Mouse (Mus musculus) adipose tissue, adult 10 weeks (tissue): ENCODE measurements around the gene Colgalt2. TPM values are rescaled to one million over a fixed set of nuclear protein-coding genes. Genes with fewer than 3 reads are reported as not detected.

Experiments used
- polyA plus RNA-seq: library from polyadenylated mRNA; stranded (reverse); fragments of 350-450 nt; fragmentation: Illumina TruSeq; extraction: RNeasy Lipid Tissue Mini Kit (QIAGEN cat#74804); gene quantifications from one replicate; pipeline ENCODE4 v1.2.3, GENCODE M21; 2014; ENCODE audit warnings: low read depth, low replicate concordance

Colgalt2 gene
- polyA plus RNA-seq: 1.2 TPM

DNA sequence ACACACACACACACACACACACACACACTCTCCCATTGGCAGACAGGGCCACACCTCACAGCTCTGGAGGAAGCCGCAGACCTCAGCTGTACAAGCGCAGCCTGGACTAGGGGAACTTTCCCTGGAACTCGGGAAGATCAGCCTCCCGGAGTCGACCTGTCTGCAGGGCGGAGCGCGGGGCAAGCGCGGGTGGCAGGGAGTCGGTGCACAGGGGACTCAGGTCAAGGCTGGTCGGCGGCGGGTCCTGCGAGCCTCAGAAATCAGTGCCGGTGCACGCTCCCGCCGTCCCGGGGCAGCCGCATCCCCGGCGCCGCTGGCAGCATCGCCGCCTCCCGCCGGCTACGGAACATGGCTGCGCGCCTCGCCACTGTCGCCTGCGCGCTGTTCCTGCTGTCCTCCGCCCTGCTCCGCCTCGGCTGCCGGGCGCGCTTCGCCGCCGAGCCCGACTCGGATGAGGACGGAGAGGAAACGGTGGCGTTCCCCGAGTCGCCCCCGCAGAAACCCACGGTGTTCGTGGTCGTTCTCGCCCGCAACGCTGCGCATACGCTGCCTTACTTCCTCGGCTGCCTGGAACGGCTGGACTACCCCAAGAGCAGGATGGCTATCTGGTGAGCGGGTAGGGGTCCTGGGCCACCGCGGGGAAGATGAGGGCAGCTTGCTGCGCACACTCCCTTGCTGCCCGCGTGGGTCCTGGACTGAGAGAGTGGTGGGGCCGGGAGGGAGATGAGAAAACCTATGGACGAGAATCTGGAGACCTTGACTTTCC is at the start of gene Colgalt2:
TSS of gene Colgalt2 (plus strand) at position 41 of the 766 bp plus-strand sequence.

DNA sequence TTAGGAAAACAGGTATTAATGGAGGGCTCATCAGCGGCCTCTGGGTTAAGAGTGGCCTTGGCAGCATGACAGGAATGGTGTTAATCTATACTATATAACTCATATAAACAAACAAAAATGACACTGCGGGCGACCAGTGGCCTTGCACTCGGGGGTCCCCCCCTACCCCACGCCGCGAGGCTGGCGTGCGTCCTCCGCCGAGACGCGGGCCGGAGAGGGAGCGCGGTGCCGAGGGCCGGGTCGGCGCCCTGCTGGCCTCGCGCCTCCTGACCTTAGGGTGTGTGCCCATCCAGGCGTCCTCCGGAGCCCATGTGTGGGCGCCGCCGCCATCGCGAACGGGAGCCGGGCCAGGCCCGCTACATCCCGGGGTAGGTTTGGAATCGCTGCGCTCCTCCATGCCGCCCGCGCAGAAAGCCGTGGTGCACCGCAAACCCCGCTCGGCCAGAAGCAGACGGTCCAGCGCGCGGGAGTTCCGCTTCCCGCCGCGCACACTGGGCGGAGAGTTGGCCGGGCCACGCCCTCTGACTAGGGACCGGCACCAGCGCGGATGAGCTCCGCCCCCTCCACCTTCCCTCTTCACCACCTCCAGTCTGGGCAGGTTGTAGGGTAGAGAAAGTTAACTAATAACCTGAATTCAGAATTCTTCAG is 13.3 kb upstream of the Colgalt2 start, which contains the start of gene Tsen15:
TSS of gene Tsen15 (minus strand) at position 501 of the 648 bp plus-strand sequence.

Other genes starting within 250 kb of the Colgalt2 start
- gene Tsen15, start 13.1 kb upstream of the Colgalt2 start, polyA plus RNA-seq: 22.7 TPM